In the genomic region with DNA sequence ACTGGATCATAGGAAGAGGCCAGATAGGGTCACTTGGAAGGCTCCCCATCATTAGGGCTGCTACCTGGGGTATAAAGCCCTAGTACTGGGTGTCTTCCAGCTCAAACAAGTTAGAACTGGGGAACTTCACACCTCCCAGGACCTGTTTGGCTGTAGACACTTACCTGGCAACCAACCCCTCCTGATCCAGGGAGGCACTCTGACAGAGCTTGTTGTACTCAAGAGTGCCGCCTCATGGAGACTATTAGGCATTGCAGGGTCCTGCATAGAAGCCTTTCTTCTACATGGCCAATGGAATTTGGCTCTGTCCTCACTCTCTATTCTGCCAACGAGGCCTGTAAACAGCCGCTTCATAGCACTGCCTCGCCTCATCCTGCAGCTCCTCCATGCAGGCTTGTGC, we compare ENCODE assay signal across 8 mouse cellular contexts. TPM values are rescaled to one million over a fixed set of nuclear protein-coding genes. Genes with fewer than 3 reads are reported as not detected.
A peak's percentile ranks its signal among the peaks of the same experiment; 100 is the strongest.
DNase-seq lines count a peak whose midpoint lies in the region; ATAC-seq and TF ChIP-seq lines count a peak whose summit lies in the region.

No protein-coding gene starts in this region.

- no peak overlapping the region for H3K27ac ChIP-seq in intestine, postnatal 0 days (ENCODE audit: low read depth, low read length)
- H3K27ac ChIP-seq in intestine, embryonic 15.5 days = no peak overlapping the region
- no peak overlapping the region for H3K27ac ChIP-seq in ES-Bruce4 (ENCODE audit: insufficient read depth, low read length)

- no peaks in the 10 kb centered on the region for H3K9me3 ChIP-seq in intestine, postnatal 0 days (ENCODE audit: control insufficient read depth)
- no peaks in the 10 kb centered on the region for H3K9me3 ChIP-seq in intestine, embryonic 15.5 days
- no peaks in the 10 kb centered on the region for H3K9me3 ChIP-seq in ES-Bruce4 (replicated peaks; ENCODE audit: control insufficient read depth, insufficient read depth, low read length, poor library complexity, severe bottlenecking)

- H3K27me3 ChIP-seq in intestine, postnatal 0 days (replicated peaks; ENCODE audit: control insufficient read depth, insufficient read depth, low read length) = no peaks in the 10 kb centered on the region
- no peaks in the 10 kb centered on the region for H3K27me3 ChIP-seq in intestine, embryonic 15.5 days (replicated peaks)
- no peaks in the 10 kb centered on the region for H3K27me3 ChIP-seq in ES-Bruce4 (ENCODE audit: control insufficient read depth, insufficient read depth, low read length, poor library complexity, severe bottlenecking)

- TF ChIP-seq CTCF in intestine, postnatal 0 days (IDR thresholded peaks at IDR 0.05; ENCODE audit: low read depth) = peak; percentile 89
- TF ChIP-seq CTCF in ES-Bruce4 (IDR thresholded peaks at IDR 0.05; ENCODE audit: low read depth, low read length) = peak; percentile 51

- peaks cover 64% of the 10 kb centered on the region for H3K36me3 ChIP-seq in intestine, postnatal 0 days (ENCODE audit: control insufficient read depth, insufficient read depth)
- peaks cover 31% of the 10 kb centered on the region for H3K36me3 ChIP-seq in intestine, embryonic 15.5 days
- H3K36me3 ChIP-seq in ES-Bruce4 (ENCODE audit: control insufficient read depth, insufficient read depth, low read length, poor library complexity, severe bottlenecking) = no peaks in the 10 kb centered on the region

- peak; percentile 2; the same call in 1 of the 2 replicates for ATAC-seq in intestine, postnatal 0 days
- no peak for ATAC-seq in intestine, embryonic 15.5 days
- ATAC-seq in megakaryocyte, adult 5-6 weeks (ENCODE audit: poor library complexity, severe bottlenecking) = no peak

- H3K4me1 ChIP-seq in intestine, postnatal 0 days (replicated peaks; ENCODE audit: control insufficient read depth, insufficient read depth, low read length) = 0 out of 2 replicates have a peak, but pooled peaks cover 5% of the 10 kb centered on the region
- peaks cover 5% of the 10 kb centered on the region for H3K4me1 ChIP-seq in intestine, embryonic 15.5 days (replicated peaks)
- H3K4me1 ChIP-seq in ES-Bruce4 (ENCODE audit: control insufficient read depth, insufficient read depth, low read length) = peaks cover 6% of the 10 kb centered on the region

- peak; percentile 64 for DNase-seq in 3T3-L1 (ENCODE audit: low read depth, low spot score)
- DNase-seq in gastrocnemius, postnatal 10 days = peak; percentile 47
- DNase-seq in layer of hippocampus, adult 18-20 months (ENCODE audit: low spot score in 2 of 2) = peak; percentile 21 to 50
- peak; percentile 69 for DNase-seq in retina, postnatal 1 day

- TF ChIP-seq EP300 in ES-Bruce4 (IDR thresholded peaks at IDR 0.05; ENCODE audit: insufficient read depth, low read depth, low read length) = no peak

- TF ChIP-seq POLR2A in ES-Bruce4 (IDR thresholded peaks at IDR 0.05; ENCODE audit: insufficient read depth, low read length) = no peak

- H3K4me2 ChIP-seq in intestine, postnatal 0 days (replicated peaks; ENCODE audit: low read depth) = no peak overlapping the region
- no peak overlapping the region for H3K4me2 ChIP-seq in intestine, embryonic 15.5 days (replicated peaks)

- 27% methylated on average over 4 of the region's 4 CpGs for WGBS in intestine, postnatal 0 days
- 29% methylated on average over 4 of the region's 4 CpGs for whole genome bisulfite sequencing in intestine, embryonic 15.5 days

- H3K9ac ChIP-seq in intestine, postnatal 0 days (ENCODE audit: low read depth, low read length) = no peak overlapping the region
- H3K9ac ChIP-seq in intestine, embryonic 15.5 days = no peak overlapping the region
- H3K9ac ChIP-seq in ES-Bruce4 (ENCODE audit: low read depth, poor library complexity, severe bottlenecking) = no peak overlapping the region

- no peak overlapping the region for H3K4me3 ChIP-seq in intestine, postnatal 0 days (ENCODE audit: low read depth, low read length)
- H3K4me3 ChIP-seq in intestine, embryonic 15.5 days (replicated peaks) = no peak overlapping the region
- H3K4me3 ChIP-seq in ES-Bruce4 (ENCODE audit: low read depth, low read length) = no peak overlapping the region

RNA-seq across cellular contexts. Expression of a gene that starts 17.9 kb away (rescaled TPM):
- 10.6 and 11.2 TPM in 2 replicates for polyA plus RNA-seq in intestine, postnatal 0 days (2015; fragmentation: Nextera tagmentation; extraction: Ambion mirVana)
- polyA plus RNA-seq in intestine, embryonic 15.5 days (2015; fragmentation: Nextera tagmentation; extraction: Ambion mirVana) = 12.5 and 14.1 TPM in 2 replicates
- 41.1 and 43.9 TPM in 2 replicates for polyA plus RNA-seq in ES-Bruce4 (2011; ENCODE audit: insufficient read depth, insufficient read length, low read depth, missing spikeins)
- not detected for total RNA-seq in gastrocnemius, postnatal 10 days (2021)
- under 1 TPM in 1 of 2 experiments, not detected in 1; 0.52 TPM for total RNA-seq in layer of hippocampus, adult 18-20 months (2021)
- not detected in 2 replicates for total RNA-seq in megakaryocyte, adult 5-6 weeks (2015)
- total RNA-seq in megakaryocyte, adult 5-6 weeks (2017) = not detected in 2 replicates

RNA-seq across cellular contexts. Expression of a gene that starts 32.5 kb away (rescaled TPM):
- polyA plus RNA-seq in intestine, postnatal 0 days (2015; fragmentation: Nextera tagmentation; extraction: Ambion mirVana) = 68.5 and 83.0 TPM in 2 replicates
- 65.4 and 71.3 TPM in 2 replicates for polyA plus RNA-seq in intestine, embryonic 15.5 days (2015; fragmentation: Nextera tagmentation; extraction: Ambion mirVana)
- 17.3 and 18.9 TPM in 2 replicates for polyA plus RNA-seq in ES-Bruce4 (2011; ENCODE audit: insufficient read depth, insufficient read length, low read depth, missing spikeins)
- 10 to 100 TPM; 12.3 to 12.7 TPM for total RNA-seq in gastrocnemius, postnatal 10 days (2021)
- 10 to 100 TPM; 14.0 to 14.4 TPM for total RNA-seq in layer of hippocampus, adult 18-20 months (2021)
- 5.6 and 6.4 TPM in 2 replicates for total RNA-seq in megakaryocyte, adult 5-6 weeks (2015)
- 4.4 and 5.4 TPM in 2 replicates for total RNA-seq in megakaryocyte, adult 5-6 weeks (2017)
